Mouse (Mus musculus): ENCODE measurements at regions not wholly inside any gene's neighbourhood (a gene's known extent, or its start where the extent isn't known, plus 50 kb on each side); places are given as distances from the start of the nearest gene placed in this dataset.

DNA sequence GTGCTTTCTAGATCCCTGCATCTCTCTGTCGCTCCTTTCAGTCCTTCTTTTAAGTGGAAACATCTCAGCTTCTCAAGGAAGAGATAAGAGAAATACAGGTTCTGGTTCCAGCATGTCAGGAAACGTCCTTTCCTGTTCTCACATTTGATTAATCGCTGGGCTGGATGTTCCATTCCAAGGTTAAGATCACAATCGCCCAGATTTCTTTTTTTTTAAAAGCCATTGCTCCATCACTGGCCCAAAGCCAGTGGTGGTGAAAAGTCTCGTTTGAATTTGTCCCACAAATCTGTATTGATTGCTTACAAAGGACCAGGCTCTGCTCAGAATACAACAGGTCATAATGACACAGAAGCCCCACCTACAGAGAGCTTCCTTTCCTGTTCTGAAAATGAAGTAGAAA is 281.2 kb upstream of the Tank start:
- TF ChIP-seq EP300 (IDR thresholded peaks at IDR 0.05; ENCODE audit: low read depth) (peak; percentile 45; the same call in 1 of the 2 replicates), CTCF (IDR thresholded peaks at IDR 0.05; ENCODE audit: low read depth) (no peak)
